Mouse (Mus musculus) heart, adult 2 months (tissue): ENCODE measurements around the gene Vmn2r43. TPM values are rescaled to one million over a fixed set of nuclear protein-coding genes. Genes with fewer than 3 reads are reported as not detected.
"Not testable (repeated sequence)": the region's sequence is repeated elsewhere in the genome, so short reads cannot be mapped to it uniquely, and the experiment has no call there.

Source experiments
- DNase-seq, 2 experiments: peaks; one replicate each; pipeline ENCODE4 v3.0.0; 2021
- H3K27ac ChIP-seq: fragments of 200-600 bp; 2 replicates; pipeline ENCODE4 v1.8.1; 2022
- H3K27me3 ChIP-seq: fragments of 200-500 bp; 2 replicates; pipeline ENCODE4 v1.6.1; 2012; ENCODE audit warnings: mild to moderate bottlenecking, low read length, inconsistent platforms, mixed read lengths; ENCODE audit not compliant: control insufficient read depth, insufficient read depth
- H3K36me3 ChIP-seq: fragments of 200-500 bp; 2 replicates; pipeline ENCODE4 v1.6.1; 2012; ENCODE audit warnings: low read length, inconsistent platforms; ENCODE audit not compliant: control insufficient read depth, insufficient read depth
- H3K4me1 ChIP-seq: fragments of 200-500 bp; 2 replicates; pipeline ENCODE4 v1.6.1; 2011; ENCODE audit warnings: low read length; ENCODE audit not compliant: control insufficient read depth, insufficient read depth
- H3K4me3 ChIP-seq: fragments of 200-600 bp; 2 replicates; pipeline ENCODE4 v1.8.1; 2022
- H3K79me2 ChIP-seq: fragments of 200-500 bp; replicated peaks from 2 replicates; pipeline ENCODE4 v1.6.1; 2012; ENCODE audit warnings: mild to moderate bottlenecking, inconsistent platforms, low read length, moderate library complexity, mixed read lengths; ENCODE audit not compliant: control insufficient read depth, insufficient read depth
- H3K9ac ChIP-seq: fragments of 200-500 bp; 2 replicates; pipeline ENCODE4 v1.6.1; 2012; ENCODE audit warnings: low read depth, mild to moderate bottlenecking, control low read depth, inconsistent platforms, low read length, mixed read lengths
- WGBS: fragments of 180-500 bp; shearing (Covaris S2); methylation state at CpG from one replicate; pipeline ENCODE4 v1.1.7; 2018; 5-methylcytosine and 5-hydroxymethylcytosine counted together
- intact Hi-C: fragments of 180-260 bp; cut with DNase I; formaldehyde crosslinking; loops from one replicate; pipeline ENCODE4 v1.15.1; 2025
- long read RNA-seq: library from polyadenylated mRNA; stranded (forward); transcript quantifications from one replicate; pipeline ENCODE4 v2.0.0, GENCODE M21; 2021
- polyA plus RNA-seq: library from polyadenylated mRNA; depleted of rRNA; stranded (reverse); fragments of >200 nt; gene quantifications from 2 replicates; pipeline ENCODE4 v1.2.3, GENCODE M21; 2012; rRNA removed
- total RNA-seq, 2 experiments: library from RNA; stranded (reverse); gene quantifications; 2 replicates each; pipeline ENCODE4 v1.2.3; 2021

The Vmn2r43 gene
- not detected for total RNA-seq
- polyA plus RNA-seq, result not detected in 2 replicates
- long read RNA-seq, result 0 reads

GRCm38 (mm10) chr7:8260499-8260898 lies at the start of gene Vmn2r43:
TSS of gene Vmn2r43 (minus strand) at chr7:8260599.
- H3K27ac ChIP-seq, H3K79me2 ChIP-seq, H3K36me3 ChIP-seq, intact Hi-C loops, H3K4me3 ChIP-seq, H3K9ac ChIP-seq, H3K27me3 ChIP-seq, H3K4me1 ChIP-seq, DNase-seq: not testable (repeated sequence)
- WGBS, result no CpG with 5 or more reads among the region's 1 CpGs

GRCm38 (mm10) chr7:8200220-8200619 lies 60.2 kb downstream of the Vmn2r43 start, which contains the start of gene Vmn2r42:
TSS of gene Vmn2r42 (minus strand) at chr7:8200320.
- H3K79me2 ChIP-seq, intact Hi-C loops, H3K27me3 ChIP-seq, H3K36me3 ChIP-seq, H3K4me1 ChIP-seq, H3K27ac ChIP-seq, H3K4me3 ChIP-seq, DNase-seq, H3K9ac ChIP-seq: not testable (repeated sequence)
- WGBS, result no CpG with 5 or more reads among the region's 2 CpGs

Other genes with a start within 250 kb of the Vmn2r43 start
- not detected for gene Vmn2r41, start 98.9 kb downstream of the Vmn2r43 start, total RNA-seq
- not detected in 2 replicates for gene Vmn2r41, start 98.9 kb downstream of the Vmn2r43 start, polyA plus RNA-seq
- not detected for gene Vmn2r42, start 60.3 kb downstream of the Vmn2r43 start, total RNA-seq
- not detected in 2 replicates for gene Vmn2r42, start 60.3 kb downstream of the Vmn2r43 start, polyA plus RNA-seq
- gene Vmn2r44, start 122.7 kb upstream of the Vmn2r43 start, total RNA-seq, result not detected
- not detected in 2 replicates for gene Vmn2r44, start 122.7 kb upstream of the Vmn2r43 start, polyA plus RNA-seq
- not detected for gene Vmn2r45, start 228.5 kb upstream of the Vmn2r43 start, total RNA-seq
- gene Vmn2r45, start 228.5 kb upstream of the Vmn2r43 start, polyA plus RNA-seq, result not detected in 2 replicates